Mouse (Mus musculus) left cerebral cortex, adult 11 months (tissue): ENCODE measurements around the gene Ms4a8a.
"Not testable (repeated sequence)": the region's sequence is repeated elsewhere in the genome, so short reads cannot be mapped to it uniquely, and the experiment has no call there.

Experiments
- DNase-seq: peaks from one replicate; pipeline ENCODE4 v3.0.0; 2022; ENCODE audit warnings: low spot score

Gene Ms4a8a

GRCm38 (mm10) chr19:11080934-11081333 is at the start of gene Ms4a8a:
TSS of gene Ms4a8a (minus strand) at chr19:11081102.
- no peak for DNase-seq

GRCm38 (mm10) chr19:11129702-11130101 is 48.8 kb upstream of the Ms4a8a start:
- no peak for DNase-seq

GRCm38 (mm10) chr19:11121016-11121420 is 40.1 kb upstream of the Ms4a8a start:
- DNase-seq = not testable (repeated sequence)

GRCm38 (mm10) chr19:11119338-11119737 is 38.4 kb upstream of the Ms4a8a start:
- DNase-seq = no peak

- no peak for DNase-seq
These were observed 26.8 kb upstream of the Ms4a8a start for GRCm38 (mm10) chr19:11107746-11108145.

GRCm38 (mm10) chr19:11101880-11102279 is 21.0 kb upstream of the Ms4a8a start:
- DNase-seq = no peak

GRCm38 (mm10) chr19:11098401-11098800 is 17.5 kb upstream of the Ms4a8a start:
- no peak for DNase-seq

GRCm38 (mm10) chr19:11092131-11092530 is 11.2 kb upstream of the Ms4a8a start:
- DNase-seq = not testable (repeated sequence)

- DNase-seq = no peak
These were observed 10.5 kb downstream of the Ms4a8a start for GRCm38 (mm10) chr19:11070364-11070763.

GRCm38 (mm10) chr19:11065202-11065875 is 15.6 kb downstream of the Ms4a8a start:
- DNase-seq = no peak

GRCm38 (mm10) chr19:11060900-11061299 is 20.0 kb downstream of the Ms4a8a start:
- DNase-seq = no peak

GRCm38 (mm10) chr19:11059967-11060366 is 20.9 kb downstream of the Ms4a8a start:
- no peak for DNase-seq

- not testable (repeated sequence) for DNase-seq
These were observed 25.2 kb downstream of the Ms4a8a start for GRCm38 (mm10) chr19:11055700-11056099.

- no peak for DNase-seq
These were observed 27.6 kb downstream of the Ms4a8a start for GRCm38 (mm10) chr19:11053277-11053676.

GRCm38 (mm10) chr19:11052877-11053276 is 28.0 kb downstream of the Ms4a8a start:
- no peak for DNase-seq

- no peak for DNase-seq
These were observed 30.6 kb downstream of the Ms4a8a start for GRCm38 (mm10) chr19:11050286-11050685.

- DNase-seq = no peak
These were observed 31.5 kb downstream of the Ms4a8a start for GRCm38 (mm10) chr19:11049426-11049825.

GRCm38 (mm10) chr19:11048503-11048902 is 32.4 kb downstream of the Ms4a8a start:
- no peak for DNase-seq

- no peak for DNase-seq
These were observed 32.9 kb downstream of the Ms4a8a start for GRCm38 (mm10) chr19:11048009-11048408.

- DNase-seq = peak; percentile 10
These were observed 35.7 kb downstream of the Ms4a8a start for GRCm38 (mm10) chr19:11044996-11045711.

- DNase-seq = no peak
These were observed 36.3 kb downstream of the Ms4a8a start for GRCm38 (mm10) chr19:11044671-11044995.

GRCm38 (mm10) chr19:11037570-11037969 is 43.3 kb downstream of the Ms4a8a start:
- DNase-seq = no peak

GRCm38 (mm10) chr19:11022382-11022781 is 58.5 kb downstream of the Ms4a8a start:
- no peak for DNase-seq

- DNase-seq = no peak
These were observed 63.0 kb downstream of the Ms4a8a start, which contains the start of gene Ms4a18 for GRCm38 (mm10) chr19:11017891-11018290. TSS of gene Ms4a18 (minus strand) at chr19:11018031.
